Mouse (Mus musculus) natural killer cell, adult 2 months (primary cell): ENCODE measurements around the gene Lst1.

Experiments used
- DNase-seq, 2 experiments: peaks; one replicate each; pipeline ENCODE4 v3.0.0; 2022; ENCODE audit warnings: low spot score in 2 of 2

Gene Lst1

DNA sequence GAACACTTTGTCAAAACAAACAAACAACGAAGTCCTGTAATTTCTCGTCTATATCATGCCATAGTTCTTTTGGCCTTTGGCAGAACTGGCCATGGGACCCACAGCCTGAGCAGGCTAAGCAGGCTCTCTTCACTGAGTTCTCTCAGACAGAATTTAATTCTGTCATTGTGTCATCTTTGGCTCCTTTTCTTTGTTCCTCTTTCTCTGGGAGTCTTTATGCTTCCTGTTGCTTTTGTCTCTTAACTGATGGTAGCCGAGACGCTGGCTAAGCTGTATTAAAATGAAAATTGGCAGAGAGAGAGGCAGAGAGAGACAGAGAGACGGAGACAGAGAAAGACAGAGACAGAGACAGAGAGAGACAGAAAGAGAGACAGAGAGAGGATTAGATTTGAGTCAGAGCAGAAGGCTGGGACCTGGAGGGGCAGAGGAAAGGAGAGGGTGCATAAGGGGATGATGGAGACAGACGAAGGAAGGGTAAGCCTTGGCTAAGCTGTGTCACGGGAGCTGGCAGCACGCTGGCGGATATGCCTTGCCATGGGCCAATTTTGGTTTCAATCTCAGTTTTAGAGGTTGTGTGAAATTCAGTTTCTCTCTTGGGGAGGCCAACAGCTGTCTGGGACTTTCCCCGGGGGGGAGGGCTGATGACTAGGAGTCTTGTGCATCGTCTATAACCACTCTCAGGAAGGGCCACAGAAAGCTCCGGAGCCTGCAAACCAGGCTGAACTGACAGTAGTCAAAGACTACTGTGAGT, 21.7 kb upstream of the Lst1 start:
- DNase-seq: peak; percentile 89

DNA sequence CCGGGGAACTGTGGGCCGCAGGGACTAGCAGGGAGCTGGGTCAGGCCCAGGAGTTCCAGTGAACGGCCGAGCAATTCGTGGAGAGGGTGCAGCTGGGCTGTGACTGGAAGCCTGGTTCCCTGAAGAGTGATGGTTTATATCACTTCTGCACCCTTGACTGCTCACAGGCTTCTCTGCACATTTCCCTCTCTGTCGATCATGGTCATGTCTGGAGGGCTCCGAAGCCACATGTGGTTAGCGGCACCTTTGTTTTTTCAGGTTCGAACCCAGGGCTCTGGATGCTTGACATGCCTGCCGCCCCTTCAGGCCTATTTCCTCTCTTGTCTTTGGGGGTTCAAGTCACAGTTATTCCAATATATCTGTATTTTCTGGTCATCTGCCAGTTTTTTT, 17.1 kb upstream of the Lst1 start:
- DNase-seq: peak in 1 of 2 experiments; percentile 44

DNA sequence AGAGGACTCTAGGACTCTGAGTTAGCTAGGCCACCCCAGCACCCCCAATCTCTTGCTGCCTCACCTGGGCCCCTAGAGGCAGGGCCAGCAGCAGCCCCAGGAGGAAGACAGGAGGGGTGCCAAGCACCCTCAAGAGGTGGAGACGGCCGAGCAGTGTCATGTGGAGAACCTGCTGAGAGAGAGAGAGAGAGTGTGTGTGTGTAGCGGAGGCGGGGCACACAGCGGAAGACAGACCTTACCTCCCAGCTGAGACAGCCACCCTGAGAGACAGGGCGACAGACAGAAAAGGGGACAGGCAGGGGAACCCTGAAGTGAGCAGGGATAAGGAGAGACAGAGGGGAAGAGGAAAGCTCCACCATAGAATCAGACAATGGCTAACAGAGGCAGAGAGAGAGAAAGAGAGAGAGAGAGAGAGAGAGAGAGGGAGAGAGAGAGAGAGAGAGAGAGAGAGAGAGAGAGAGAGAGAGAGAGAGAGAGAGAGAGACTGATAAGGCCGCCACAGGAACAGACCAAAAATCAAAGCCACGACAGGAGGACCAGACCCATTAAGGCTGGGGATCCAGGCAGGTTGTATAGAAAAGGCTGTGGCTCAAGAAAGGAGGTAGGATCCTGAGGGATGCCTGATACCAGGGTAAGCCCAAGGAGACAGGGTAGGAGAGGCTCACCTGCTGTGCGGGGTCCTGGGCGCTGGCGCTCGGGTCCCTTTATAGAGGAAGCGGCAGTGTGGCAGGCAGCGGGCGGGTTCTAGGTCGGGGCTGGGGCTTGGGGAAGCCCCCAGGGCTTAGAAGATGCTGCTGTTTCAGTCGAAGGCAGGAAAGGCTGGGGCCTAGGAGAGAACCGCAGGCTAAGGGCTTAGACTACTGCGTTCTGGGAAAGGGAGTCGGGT, 16.5 kb upstream of the Lst1 start, which contains the start of gene Lta:
Gene Lta, minus strand, starts transcription at position 858 of the 886 bp plus-strand sequence.
- DNase-seq: peak; percentile 63 to 77

DNA sequence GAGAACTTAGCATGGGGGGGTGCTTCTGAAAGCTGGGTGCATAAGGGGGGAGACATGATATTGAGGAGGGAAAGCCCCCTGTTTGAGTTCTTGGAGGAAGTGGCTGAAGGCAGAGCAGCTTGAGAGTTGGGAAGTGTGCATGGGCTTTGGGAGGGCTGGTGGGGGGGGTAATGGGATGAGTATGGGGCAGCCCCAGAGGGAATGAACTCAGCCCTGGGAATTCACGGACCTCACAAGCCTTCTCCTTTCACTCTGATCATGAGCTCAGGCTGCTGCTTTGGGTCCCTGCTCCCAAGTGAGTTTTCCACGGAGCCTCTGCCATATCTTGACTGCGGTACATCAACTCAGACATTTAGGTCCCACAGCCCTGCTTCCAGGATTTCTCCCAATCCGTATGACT, 14.2 kb upstream of the Lst1 start:
- no peak for DNase-seq

DNA sequence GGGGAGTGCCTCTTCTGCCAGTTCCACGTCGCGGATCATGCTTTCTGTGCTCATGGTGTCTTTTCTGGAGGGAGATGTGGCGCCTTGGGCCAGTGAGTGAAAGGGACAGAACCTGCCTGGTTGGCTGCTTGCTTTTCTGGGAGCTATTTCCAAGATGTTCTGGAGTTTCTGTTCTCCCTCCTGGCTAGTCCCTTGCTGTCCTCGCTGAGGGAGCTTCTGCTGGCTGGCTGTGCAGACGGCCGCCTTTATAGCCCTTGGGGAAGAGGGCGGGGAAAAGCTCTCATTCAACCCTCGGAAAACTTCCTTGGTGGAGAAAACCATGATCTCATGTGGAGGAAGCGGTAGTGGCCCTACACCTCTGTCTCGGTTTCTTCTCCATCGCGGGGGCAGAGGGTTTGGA, 13.5 kb upstream of the Lst1 start, which contains the start of gene Tnf:
Gene Tnf, minus strand, starts transcription at position 221 of the 400 bp plus-strand sequence.
- peak in 1 of 2 experiments; percentile 64 for DNase-seq

DNA sequence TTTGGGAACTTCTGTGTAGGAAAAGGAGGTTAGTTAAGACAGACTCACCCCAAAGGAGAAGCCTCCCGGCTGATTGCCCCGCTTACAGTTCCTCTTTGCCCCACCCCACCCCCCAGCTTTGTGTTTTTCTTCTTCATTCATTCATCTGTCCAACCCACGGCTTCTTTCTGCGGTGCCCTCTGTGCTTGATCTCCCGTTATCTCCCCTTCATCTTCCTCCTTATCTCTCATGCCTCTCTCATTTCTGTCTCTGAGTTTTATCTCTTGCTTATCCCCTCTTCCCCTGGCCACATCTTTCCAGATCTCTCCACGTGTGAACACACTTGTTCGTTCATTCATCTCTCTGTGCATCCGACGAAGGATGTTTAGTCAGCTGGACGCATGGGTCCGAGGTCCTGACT, 12.9 kb upstream of the Lst1 start:
- no peak for DNase-seq

DNA sequence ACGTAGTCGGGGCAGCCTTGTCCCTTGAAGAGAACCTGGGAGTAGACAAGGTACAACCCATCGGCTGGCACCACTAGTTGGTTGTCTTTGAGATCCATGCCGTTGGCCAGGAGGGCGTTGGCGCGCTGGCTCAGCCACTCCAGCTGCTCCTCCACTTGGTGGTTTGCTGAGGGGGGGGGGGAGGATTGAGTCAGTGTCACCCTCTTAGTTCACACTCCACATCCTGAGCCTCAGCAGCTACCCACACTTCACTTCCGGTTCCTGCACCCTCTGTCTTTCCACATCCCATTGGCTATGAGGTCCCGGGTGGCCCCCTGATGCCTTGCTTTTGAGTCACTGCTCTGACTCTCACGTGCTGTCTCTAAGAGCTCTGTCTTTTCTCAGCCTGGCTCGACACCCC, 12.2 kb upstream of the Lst1 start:
- DNase-seq: peak; percentile 88 to 89

DNA sequence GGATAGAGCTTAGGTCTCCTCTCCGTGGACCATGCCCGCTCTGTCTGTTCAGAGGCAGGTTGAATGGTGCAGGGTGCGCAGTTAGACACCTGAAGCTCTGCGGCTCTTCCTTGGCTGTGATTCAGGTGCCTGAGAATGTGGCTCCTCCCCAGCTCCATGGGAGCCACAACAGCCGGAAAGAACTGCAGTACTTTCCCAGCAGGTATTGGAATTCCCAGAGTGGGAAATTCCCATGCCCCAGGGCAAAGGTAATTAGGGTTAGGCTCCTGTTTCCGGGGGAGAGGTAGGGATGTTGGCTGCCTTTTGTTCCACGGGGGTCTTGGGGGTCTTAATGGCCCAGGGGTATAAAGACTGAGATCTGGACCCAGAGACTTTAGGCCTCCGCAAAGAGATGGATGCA, 10.7 kb upstream of the Lst1 start:
- no peak for DNase-seq

DNA sequence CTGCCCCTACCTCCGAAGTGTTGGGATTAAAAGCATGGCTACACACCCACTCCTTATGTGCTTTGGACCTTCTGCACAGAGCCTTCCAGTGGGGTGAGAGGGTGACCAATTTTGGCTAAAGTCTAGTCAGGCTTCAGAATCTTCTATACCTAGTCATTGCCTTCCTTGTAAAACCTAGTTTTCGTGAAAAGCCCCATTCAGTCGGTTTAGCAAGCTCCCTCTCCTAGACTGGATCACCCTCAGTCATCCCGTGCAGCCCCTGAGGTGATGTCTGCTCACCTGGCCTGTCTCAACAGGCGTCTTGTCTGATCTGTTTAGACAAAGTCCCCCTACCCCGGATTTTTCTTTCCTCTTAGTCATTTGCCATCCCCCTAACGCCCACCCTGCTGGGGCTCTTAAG, 9.8 kb upstream of the Lst1 start:
- no peak for DNase-seq

DNA sequence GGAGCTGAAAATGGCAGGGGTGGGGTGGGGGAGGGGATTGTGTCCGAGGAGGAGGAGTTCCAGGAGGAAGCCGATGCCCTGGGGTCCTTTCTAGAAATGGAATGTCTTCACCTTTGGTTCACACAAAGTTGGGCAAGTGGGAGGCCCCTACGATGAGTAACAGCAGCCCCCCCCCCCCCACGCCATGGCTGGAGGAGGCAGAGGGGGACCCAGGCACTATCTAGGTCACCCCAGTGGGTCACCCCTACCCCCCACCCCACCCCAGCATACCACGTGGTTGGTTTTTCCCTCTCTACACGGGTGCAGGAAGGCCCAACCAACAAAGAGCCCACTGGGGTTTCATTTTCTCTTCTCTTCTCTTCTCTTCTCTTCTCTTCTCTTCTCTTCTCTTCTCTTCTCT, 8.9 kb upstream of the Lst1 start:
- no peak for DNase-seq

DNA sequence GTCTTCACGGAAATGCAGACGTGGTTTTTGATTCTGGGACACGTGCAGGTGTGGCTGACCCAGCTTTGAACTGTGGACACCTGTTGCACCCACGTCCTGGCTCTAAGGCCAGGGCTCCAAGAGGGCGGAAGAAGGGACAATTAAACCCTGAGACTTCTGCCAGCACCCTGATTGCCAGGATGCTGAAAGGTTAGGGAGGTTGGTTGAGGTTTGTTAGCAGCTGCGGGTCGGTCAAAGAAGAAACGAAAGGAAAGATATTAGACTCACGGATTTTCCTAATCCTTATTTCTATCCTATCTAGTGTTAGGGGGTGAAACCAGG, 8.0 kb upstream of the Lst1 start:
- DNase-seq: no peak

DNA sequence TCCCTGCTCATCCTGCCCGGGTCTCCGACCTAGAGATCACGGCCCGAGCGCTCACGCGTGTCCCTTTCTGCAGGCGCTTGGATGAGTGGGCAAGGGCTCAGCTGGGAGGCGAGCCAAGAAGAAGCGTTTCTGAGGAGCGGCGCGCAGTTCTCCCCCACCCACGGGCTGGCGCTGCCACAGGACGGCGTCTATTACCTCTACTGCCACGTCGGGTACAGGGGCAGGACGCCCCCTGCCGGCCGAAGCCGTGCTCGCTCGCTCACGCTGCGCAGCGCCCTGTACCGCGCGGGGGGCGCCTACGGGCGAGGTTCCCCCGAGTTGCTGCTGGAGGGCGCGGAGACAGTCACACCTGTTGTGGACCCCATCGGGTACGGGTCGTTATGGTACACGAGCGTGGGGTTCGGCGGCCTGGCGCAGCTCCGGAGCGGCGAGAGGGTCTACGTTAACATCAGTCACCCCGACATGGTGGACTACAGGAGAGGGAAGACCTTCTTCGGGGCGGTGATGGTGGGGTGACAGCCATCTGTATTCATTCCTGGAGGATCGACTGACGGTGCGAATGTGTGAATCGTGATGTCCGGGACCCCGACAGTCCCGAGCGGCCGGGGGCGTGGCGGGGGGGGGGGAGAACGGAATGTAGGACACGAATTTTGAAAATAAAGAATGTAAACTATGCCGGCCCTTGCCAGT, 7.5 kb upstream of the Lst1 start:
- peak; percentile 83 to 91 for DNase-seq

DNA sequence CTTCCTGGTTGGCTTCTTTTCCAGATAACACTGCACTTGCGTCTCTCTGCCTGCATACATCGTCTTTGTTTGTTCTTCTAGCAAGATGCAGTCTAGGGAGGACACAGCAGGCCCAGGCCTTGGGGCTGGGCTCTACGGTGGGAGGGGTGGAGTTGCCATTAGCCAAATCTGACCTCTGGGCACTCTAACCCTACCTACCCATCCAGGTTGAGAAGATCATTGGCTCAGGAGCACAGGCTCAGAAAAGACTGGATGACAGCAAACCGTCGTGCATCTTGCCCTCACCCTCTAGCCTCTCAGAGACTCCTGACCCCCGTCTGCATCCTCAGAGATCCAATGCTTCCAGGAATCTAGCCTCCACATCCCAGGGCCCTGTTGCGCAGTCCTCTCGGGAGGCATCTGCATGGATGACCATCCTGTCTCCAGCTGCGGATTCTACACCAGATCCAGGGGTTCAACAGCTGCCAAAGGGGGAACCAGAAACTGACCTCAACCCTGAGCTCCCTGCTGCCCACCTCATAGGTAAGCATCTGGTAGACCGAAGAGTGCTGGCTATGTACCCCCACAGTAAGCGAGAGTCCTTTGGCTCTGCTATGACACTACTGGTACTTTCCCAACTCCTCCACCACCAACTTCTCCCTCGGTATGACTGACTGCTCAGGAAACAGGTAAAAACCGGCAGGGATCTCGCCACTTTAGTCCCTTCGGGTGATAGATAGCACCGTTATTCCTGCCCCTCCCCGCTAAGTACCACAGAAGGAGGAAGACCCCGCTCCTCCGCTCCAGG, 6.8 kb upstream of the Lst1 start:
- DNase-seq: no peak

DNA sequence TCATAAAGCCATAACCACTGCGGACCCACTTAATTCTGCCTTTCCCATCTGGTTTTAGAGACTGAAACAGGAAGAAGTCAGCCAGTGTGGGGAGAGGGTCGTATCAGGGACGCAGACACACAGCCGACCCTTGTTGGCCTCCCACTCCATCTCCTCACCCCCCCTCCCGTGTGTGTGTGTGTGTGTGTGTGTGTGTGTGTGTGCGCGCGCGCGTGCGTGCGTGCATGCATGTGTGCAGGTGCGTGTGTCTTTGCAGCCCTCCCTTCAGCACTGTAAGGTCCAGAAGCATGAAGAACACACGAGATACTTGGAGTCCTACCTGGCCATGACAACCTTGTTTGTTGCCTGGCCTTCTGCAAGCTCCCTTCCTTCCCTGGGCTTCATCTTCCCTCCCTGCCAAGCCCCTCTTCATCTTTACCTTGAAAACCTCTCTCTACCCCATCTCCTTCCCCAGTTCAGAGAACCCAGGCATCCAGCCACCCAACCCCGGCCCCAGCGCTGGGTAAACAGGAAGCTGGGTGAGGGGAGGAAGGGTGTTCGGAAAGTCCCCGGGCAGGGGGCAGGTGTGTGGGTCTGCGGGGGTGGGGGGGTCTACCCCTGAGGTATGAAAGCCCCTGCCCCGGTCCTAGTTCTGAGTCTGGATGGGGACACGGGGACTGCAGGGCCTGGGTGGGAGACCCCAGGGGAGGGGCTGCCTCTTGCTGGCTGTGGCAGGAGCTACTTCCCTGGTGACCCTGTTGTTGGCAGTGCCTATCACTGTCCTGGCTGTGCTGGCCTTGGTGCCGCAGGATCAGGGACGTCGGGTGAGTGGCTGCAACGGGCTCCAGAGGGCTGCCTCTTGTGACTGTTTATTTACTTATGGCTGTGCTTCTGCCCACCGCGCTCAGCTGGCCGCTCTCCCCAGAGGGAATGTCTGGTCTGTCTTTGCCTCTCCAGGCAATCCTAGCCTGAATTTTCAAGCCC, 5.9 kb upstream of the Lst1 start, which contains the start of gene Ltb:
Gene Ltb, plus strand, starts transcription at position 559 of the 963 bp plus-strand sequence.
- DNase-seq: peak; percentile 66 to 81

DNA sequence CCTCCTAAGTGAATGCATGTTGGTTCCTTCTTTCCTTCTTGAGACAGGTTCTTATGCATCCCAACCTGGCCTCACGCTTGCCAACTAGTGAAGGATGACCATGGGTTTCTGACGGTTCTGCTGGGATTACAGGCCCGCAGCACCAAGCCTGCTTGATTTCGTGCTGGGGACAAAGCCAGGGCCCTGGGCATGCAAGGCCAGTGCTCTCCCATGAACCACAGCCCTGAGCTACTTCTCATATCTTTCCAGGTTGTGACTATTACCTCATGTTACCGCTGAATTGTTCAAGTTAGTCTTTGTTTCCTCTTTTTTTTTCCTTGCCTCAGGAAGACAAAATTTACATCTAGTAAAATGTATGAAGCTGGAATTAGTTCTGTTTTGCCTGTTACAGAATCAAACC, 4.7 kb upstream of the Lst1 start:
- DNase-seq: no peak

DNA sequence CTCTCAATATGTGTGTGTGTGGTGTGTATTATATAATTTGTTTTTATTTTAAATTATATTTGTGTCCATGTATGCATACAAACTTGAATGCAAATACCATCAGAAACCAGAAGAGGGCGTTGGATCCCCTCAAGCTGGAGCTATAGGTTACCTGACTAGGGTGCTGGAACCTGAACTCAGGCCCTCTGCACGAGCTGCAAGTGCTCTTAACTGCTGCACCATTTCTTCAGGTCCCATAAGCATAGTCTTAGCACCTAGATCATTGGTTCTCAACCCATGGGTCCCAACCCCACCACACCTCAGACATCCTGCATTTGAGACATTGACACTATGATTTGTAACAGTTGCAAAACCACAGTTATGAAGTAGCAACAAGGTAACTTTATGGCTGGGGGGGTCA, 3.5 kb upstream of the Lst1 start:
- no peak for DNase-seq

DNA sequence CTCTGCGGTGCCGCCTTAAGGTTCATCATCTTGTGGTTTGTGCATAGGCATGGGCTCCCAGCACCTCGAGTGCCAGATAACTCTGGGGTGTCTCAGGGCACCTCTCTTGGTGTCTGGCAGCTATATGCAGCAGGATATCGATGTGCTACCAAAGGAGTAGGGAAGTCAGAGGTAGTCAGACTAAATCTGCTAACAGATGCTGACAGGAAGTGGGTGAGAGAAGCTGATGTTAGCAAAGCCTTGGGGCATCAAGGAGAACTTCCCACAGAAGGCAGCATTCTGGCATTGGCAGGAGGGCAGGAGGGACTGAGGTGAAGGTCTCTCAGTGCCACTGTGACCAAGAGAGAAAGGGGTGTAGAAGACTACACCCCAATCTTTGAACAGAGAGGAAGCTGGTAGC, 1.9 kb upstream of the Lst1 start:
- peak; percentile 61 to 63 for DNase-seq

DNA sequence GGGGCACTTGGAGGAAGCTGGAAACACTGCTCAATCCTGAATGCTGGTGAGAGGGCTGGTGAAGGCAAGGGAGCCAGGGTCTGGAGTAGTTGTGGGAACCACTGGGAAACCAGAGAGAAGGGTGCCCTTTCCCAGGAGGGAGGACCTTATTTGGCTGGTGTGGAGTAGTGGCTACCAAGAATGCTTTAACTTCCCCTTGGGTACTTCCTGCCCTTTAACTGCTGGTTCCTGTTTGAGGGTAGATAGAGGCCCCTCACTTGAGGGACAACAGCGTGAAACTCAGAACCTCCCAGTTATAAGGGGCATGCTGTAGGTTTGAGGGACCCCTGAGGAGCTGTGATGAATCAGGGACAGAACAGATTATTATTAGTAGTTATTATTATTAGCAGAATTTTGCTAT, 947 bp upstream of the Lst1 start:
- no peak for DNase-seq

DNA sequence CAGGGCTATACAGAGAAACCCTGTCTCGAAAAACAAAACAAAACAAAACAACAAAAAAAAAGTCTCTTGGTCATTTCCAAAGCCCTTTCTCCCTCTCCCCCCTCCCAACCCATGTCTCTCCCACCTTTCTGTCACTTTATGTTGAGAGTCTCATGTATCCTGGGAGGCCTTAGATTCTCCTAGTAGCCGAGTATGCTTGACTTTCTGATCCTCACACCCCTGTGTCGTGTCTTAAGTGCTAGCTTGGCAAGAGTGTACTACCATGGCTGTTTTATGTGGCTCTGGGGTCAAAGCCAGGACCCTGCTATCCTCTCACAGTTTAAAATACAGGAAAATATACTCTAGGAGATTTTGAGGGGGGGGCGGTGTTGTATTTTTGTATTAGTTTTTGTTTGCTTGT, 894 bp downstream of the Lst1 start:
- DNase-seq: no peak

DNA sequence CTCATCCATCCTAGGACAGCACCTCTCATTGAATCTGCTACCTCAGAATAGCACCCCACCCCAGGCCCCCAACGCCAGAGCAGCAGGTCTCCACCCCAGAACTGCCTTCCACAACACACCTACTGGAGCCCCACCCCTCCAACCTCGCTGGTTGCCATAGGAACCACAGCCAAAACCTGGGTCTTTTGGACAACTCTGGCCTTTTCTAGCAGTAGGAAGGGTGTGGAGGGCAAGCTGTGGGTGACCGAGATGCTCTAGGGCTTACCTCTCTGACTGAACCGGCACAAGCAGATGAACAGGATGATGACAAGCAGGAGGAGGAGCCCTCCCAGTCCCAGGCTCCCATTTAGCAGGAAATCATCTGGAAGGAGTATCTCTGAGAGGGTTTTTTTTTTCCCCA, 1.6 kb downstream of the Lst1 start:
- DNase-seq: peak; percentile 63 to 73
